Mouse (Mus musculus) heart, embryonic 11.5 days (tissue): ENCODE measurements around the gene Hist1h2bh. TPM values are rescaled to one million over a fixed set of nuclear protein-coding genes. Genes with fewer than 3 reads are reported as not detected.
A peak's percentile ranks its signal among the peaks of the same experiment; 100 is the strongest.
"Not testable (repeated sequence)": the region's sequence is repeated elsewhere in the genome, so short reads cannot be mapped to it uniquely, and the experiment has no call there.

Experiments used
- ATAC-seq: fragments of 200-750 bp; cut with Nextera tagmentation; replicated peaks from 2 replicates; pipeline ENCODE4 v1.8.0; 2017; ENCODE audit warnings: moderate library complexity; ENCODE audit not compliant: insufficient number of reproducible peaks, low FRiP score, low TSS enrichment
- H3K27ac ChIP-seq: fragments of 300-500 bp; sonication (generic); 2 replicates; pipeline ENCODE4 v1.5.1; 2014; ENCODE audit warnings: mild to moderate bottlenecking, low read depth, low read length
- H3K27me3 ChIP-seq: fragments of 300-500 bp; sonication (generic); 2 replicates; pipeline ENCODE4 v1.6.1; 2014; ENCODE audit warnings: mild to moderate bottlenecking, low read length, mixed read lengths; ENCODE audit not compliant: control insufficient read depth, insufficient read depth
- H3K36me3 ChIP-seq: fragments of 300-500 bp; sonication (generic); 2 replicates; pipeline ENCODE4 v1.6.1; 2014; ENCODE audit warnings: mild to moderate bottlenecking, low read length, moderate library complexity, mixed read lengths; ENCODE audit not compliant: control insufficient read depth, insufficient read depth
- H3K4me1 ChIP-seq: fragments of 300-500 bp; sonication (generic); 2 replicates; pipeline ENCODE4 v1.6.1; 2014; ENCODE audit warnings: low read length; ENCODE audit not compliant: control insufficient read depth, insufficient read depth
- H3K4me2 ChIP-seq: fragments of 300-500 bp; sonication (generic); 2 replicates; pipeline ENCODE4 v1.6.1; 2014; ENCODE audit warnings: mild to moderate bottlenecking, moderate library complexity
- H3K4me3 ChIP-seq: fragments of 300-500 bp; sonication (generic); 2 replicates; pipeline ENCODE4 v1.5.1; 2014; ENCODE audit warnings: low read depth, low read length
- H3K9ac ChIP-seq: fragments of 300-500 bp; sonication (generic); 2 replicates; pipeline ENCODE4 v1.6.1; 2014; ENCODE audit warnings: mild to moderate bottlenecking, low read depth, low read length, moderate library complexity
- H3K9me3 ChIP-seq: fragments of 300-500 bp; sonication (generic); replicated peaks from 2 replicates; pipeline ENCODE4 v1.6.1; 2016; ENCODE audit warnings: low read length; ENCODE audit not compliant: control insufficient read depth
- WGBS: fragments of 180-500 bp; shearing (Covaris S2); extraction: QIAGEN DNeasy Blood & Tissue Kit; methylation state at CpG from one replicate; pipeline ENCODE4 v1.1.7; 2014; ENCODE audit not compliant: insufficient replicate concordance; 5-methylcytosine and 5-hydroxymethylcytosine counted together
- polyA plus RNA-seq: library from polyadenylated mRNA; unstranded; fragments of >200 nt; fragmentation: Nextera tagmentation; extraction: Ambion mirVana; gene quantifications from 2 replicates; pipeline ENCODE4 v1.2.1, GENCODE M21; 2014

Hist1h2bh gene
- polyA plus RNA-seq, 1 experiment from 2014 or later, result 0.43 TPM

- peak overlapping the region; percentile 57 for H3K4me3 ChIP-seq
- H3K4me1 ChIP-seq, result peaks cover 12% of the 10 kb centered on the region
- no peaks in the 10 kb centered on the region for H3K27me3 ChIP-seq
- no peaks in the 10 kb centered on the region for H3K36me3 ChIP-seq
- ATAC-seq, result no peak
- no peaks in the 10 kb centered on the region for H3K9me3 ChIP-seq
- peak overlapping the region; percentile 98 for H3K27ac ChIP-seq
- H3K4me2 ChIP-seq, result peak overlapping the region; percentile 65
- WGBS, result 23% methylated on average over 7 of the region's 7 CpGs
- peak overlapping the region; percentile 66 for H3K9ac ChIP-seq
These were observed 6.9 kb downstream of the Hist1h2bh start for GRCm38 (mm10) chr13:23536076-23536822.

GRCm38 (mm10) chr13:23535137-23536075 lies 7.8 kb downstream of the Hist1h2bh start, which contains the start of gene Hist1h3g:
Gene Hist1h3g (plus strand): TSS chr13:23535422.
- H3K4me2 ChIP-seq, result peak within 1 kb of the TSS; percentile 65
- peak; percentile 89 for ATAC-seq
- H3K27ac ChIP-seq, result peak within 1 kb of the TSS; percentile 98
- H3K4me1 ChIP-seq, result peaks cover 12% of the 10 kb centered on the region
- H3K36me3 ChIP-seq, H3K9me3 ChIP-seq, H3K27me3 ChIP-seq: not testable (repeated sequence)
- peak within 1 kb of the TSS; percentile 57 for H3K4me3 ChIP-seq
- peak within 1 kb of the TSS; percentile 80 for H3K9ac ChIP-seq
- 1% methylated on average over 51 of the region's 62 CpGs for WGBS

GRCm38 (mm10) chr13:23534368-23535131 lies 8.6 kb downstream of the Hist1h2bh start:
- Histone ChIP-seq H3K27ac (peak overlapping the region; percentile 98), H3K4me2 (peak overlapping the region; percentile 65), H3K9ac (peak overlapping the region; percentile 80), H3K4me3 (peak overlapping the region; percentile 57), H3K4me1 (peaks cover 12% of the 10 kb centered on the region), H3K27me3 (no peaks in the 10 kb centered on the region), H3K9me3 (no peaks in the 10 kb centered on the region), H3K36me3 (no peaks in the 10 kb centered on the region)
- no peak for ATAC-seq
- 1% methylated on average over 15 of the region's 15 CpGs for WGBS

- Histone ChIP-seq H3K27ac (peak within 1 kb of the TSS; percentile 98), H3K4me3 (peak within 1 kb of the TSS; percentile 57), H3K9ac (peak within 1 kb of the TSS; percentile 90), H3K4me2 (peak within 1 kb of the TSS; percentile 65), H3K4me1 (peaks cover 15% of the 10 kb centered on the region)
- H3K9me3 ChIP-seq, H3K27me3 ChIP-seq, H3K36me3 ChIP-seq: not testable (repeated sequence)
- ATAC-seq, result peak; percentile 50
- WGBS, result under 1% methylated on average over 28 of the region's 53 CpGs
These were observed 9.4 kb downstream of the Hist1h2bh start, which contains the start of gene Hist1h2af for GRCm38 (mm10) chr13:23533560-23534367. Gene Hist1h2af (plus strand): TSS chr13:23533906.

GRCm38 (mm10) chr13:23532262-23533075 lies 10.7 kb downstream of the Hist1h2bh start:
- no peaks in the 10 kb centered on the region for H3K36me3 ChIP-seq
- no peak for ATAC-seq
- H3K27ac ChIP-seq, result peak overlapping the region; percentile 98
- H3K9me3 ChIP-seq, result no peaks in the 10 kb centered on the region
- H3K27me3 ChIP-seq, result no peaks in the 10 kb centered on the region
- peaks cover 15% of the 10 kb centered on the region for H3K4me1 ChIP-seq
- peak overlapping the region; percentile 65 for H3K4me2 ChIP-seq
- WGBS, result 20% methylated on average over 9 of the region's 9 CpGs
- H3K4me3 ChIP-seq, result peak overlapping the region; percentile 57
- H3K9ac ChIP-seq, result peak overlapping the region; percentile 90

- WGBS, result under 1% methylated on average over 55 of the region's 70 CpGs
- Histone ChIP-seq H3K4me3 (peak within 1 kb of the TSS; percentile 57), H3K4me2 (peak within 1 kb of the TSS; percentile 65), H3K4me1 (peaks cover 12% of the 10 kb centered on the region), H3K9ac (peak within 1 kb of the TSS; percentile 90), H3K27me3 (no peaks in the 10 kb centered on the region), H3K36me3 (no peaks in the 10 kb centered on the region), H3K27ac (peak within 1 kb of the TSS; percentile 98), H3K9me3 (no peaks in the 10 kb centered on the region)
- peak; percentile 81 for ATAC-seq
These were observed 12.0 kb downstream of the Hist1h2bh start, which contains the start of gene Hist1h4h for GRCm38 (mm10) chr13:23530901-23531875. Gene Hist1h4h (plus strand): TSS chr13:23531050.
